Mouse (Mus musculus) layer of hippocampus, adult 18-20 months (tissue): ENCODE measurements around the gene Tprkb. TPM values are rescaled to one million over a fixed set of nuclear protein-coding genes. Genes with fewer than 3 reads are reported as not detected.
"Not testable (repeated sequence)": the region's sequence is repeated elsewhere in the genome, so short reads cannot be mapped to it uniquely, and the experiment has no call there.

Experiments
- DNase-seq, 2 experiments: peaks; one replicate each; pipeline ENCODE4 v3.0.0; 2022; ENCODE audit warnings: low spot score in 2 of 2
- long read RNA-seq: library from polyadenylated mRNA; stranded (forward); transcript quantifications from one replicate; pipeline ENCODE4 v2.0.0, GENCODE M21; 2021
- total RNA-seq, 2 experiments: library from RNA; stranded (reverse); gene quantifications; 2 replicates each; pipeline ENCODE4 v1.2.3; 2021

The Tprkb gene
- total RNA-seq, result 10 to 100 TPM; 81.6 to 98.0 TPM
- long read RNA-seq, transcript Tprkb-201 (6 exons, 2,103 nt), result major isoform, 19 of 52 reads
- long read RNA-seq, partial matches to known transcripts, result 1 of 52 reads
- long read RNA-seq, other reads (novel, unspliced or antisense), result 26 of 52 reads

GRCm38 (mm10) chr6:85911587-85911986 lies at the start of gene Tprkb:
TSS of gene Tprkb (plus strand) at chr6:85911865.
- no peak for DNase-seq

- DNase-seq, result no peak
Measured at GRCm38 (mm10) chr6:85862565-85862964, 49.1 kb upstream of the Tprkb start.

DNA sequence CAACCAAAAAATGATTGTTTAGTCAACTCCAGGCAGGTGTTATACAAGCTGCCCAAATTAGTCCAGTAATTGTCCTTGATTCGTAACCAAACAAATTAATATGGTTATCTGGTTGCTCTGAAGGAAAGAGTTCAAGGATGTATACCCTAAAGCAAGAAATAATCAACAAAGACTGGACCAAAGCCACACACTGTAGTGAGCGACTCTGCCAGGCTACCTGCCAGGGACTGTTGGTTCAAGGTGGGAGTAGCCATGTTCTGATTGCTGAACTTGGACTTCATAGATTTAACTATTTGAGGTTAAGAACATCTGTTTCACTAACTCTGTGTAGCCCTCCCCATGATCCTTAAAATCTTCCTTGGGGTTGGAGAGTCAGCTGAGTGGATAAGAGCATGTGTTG lies 48.5 kb upstream of the Tprkb start:
- DNase-seq, result no peak

DNA sequence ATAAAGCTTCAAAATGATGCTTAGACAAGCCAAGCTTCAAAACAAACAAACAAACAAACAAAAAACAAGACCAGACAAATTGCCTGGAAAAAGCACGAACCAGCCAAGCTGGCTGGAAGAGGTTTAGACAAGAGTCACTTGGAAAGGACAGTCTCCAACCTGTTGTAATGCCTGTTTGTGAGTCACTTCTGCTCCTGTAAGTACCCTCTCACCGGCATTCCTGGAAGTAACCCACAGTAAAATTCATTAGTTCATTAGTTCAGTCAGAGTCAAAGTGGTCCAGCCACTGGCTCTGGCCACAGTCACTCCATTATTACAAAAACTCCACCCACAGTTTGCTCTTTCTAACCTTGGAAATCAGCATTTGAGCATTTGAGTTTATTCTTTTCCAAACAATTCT lies 47.8 kb upstream of the Tprkb start:
- no peak for DNase-seq

GRCm38 (mm10) chr6:85864900-85865639 lies 46.6 kb upstream of the Tprkb start:
- peak in 1 of 2 experiments; percentile 40 for DNase-seq

DNA sequence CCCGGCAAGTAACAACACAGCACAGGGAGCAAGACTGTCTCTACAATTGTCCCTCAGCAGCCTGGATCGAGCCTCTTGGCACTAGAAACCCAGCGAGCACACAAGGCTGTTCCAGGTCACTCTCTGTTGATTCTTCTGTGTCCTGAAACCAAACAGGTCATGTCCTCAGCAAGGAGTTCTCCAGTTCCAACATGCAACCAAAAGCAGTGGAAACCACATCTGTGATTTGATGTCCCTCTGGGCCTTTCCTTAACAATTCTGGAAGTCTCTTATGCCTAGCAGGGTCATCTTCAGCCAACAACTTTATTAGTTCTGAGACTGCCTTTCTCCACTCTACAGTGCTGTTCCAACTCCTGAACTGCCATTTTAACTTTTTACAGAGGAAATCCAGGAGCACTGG lies 45.5 kb upstream of the Tprkb start:
- DNase-seq, result not testable (repeated sequence)

DNA sequence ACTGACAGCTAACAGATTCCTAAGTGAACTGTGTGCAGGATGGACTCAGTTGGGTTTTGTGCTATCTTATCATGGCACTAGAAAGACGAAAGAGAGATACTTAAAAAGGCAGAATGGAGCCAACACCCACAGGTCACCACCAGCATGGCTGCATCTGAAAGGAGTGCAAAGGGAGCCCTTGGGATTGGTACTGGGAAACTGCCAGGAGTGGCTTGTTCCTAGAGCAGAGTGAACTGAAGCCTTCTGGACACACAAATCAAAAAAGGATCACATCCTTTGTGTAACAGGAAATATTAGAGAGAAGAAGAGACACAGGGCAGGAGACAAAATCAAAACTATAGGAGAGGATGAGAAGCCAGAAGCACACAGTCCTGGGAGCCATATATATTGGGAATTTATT lies 44.7 kb upstream of the Tprkb start:
- not testable (repeated sequence) for DNase-seq

DNA sequence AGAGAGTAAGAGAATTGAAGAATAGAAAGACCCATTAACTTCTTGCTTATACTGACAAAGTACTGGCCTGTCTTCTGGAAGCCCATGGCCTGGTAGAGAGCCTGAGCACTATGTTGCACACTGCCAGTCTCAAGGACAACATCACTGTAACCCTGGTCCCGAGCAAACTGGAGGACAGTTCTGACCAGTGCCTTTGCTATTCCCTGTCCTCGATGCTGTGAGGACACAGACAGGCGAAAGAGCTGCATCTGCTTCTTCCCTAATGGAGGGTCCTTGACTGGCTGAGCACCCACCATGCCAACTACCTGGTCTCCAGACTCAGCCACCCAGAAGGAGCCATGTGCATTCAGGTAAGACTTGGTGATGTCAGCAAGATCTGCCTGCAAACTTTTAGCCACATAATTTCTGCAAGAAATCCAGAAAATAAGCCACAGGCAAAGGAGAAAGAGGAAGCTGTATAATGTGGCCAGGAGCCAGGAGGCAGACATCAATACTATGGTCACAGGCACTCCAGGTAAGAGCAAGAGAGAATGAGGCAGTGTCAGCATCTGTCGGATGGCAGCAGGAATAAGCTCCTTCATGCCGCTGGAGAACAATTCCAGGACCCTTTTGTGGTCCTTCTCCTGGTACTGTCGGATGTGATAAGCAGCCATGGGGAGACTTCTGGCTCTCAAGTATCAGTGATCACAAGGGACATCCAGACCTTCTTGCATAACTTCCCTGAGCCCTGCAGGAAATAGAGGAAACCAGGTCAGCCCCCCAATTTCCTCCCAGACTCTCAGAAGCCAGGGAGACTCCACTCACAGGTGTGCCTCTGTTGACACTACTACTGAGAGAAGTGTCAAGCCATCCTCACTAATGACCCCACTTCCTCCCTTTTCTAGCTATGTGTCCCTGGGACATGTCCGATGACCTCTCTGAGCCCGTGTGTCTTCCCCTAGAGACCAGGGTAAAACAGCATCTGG lies 43.7 kb upstream of the Tprkb start:
- no peak for DNase-seq

- DNase-seq, result not testable (repeated sequence)
Measured at GRCm38 (mm10) chr6:85869006-85869405, 42.7 kb upstream of the Tprkb start, which contains the start of gene Nat8f2. TSS of gene Nat8f2 (minus strand) at chr6:85869158.

GRCm38 (mm10) chr6:85883246-85883645 lies 28.4 kb upstream of the Tprkb start:
- not testable (repeated sequence) for DNase-seq

- DNase-seq, result no peak
Measured at GRCm38 (mm10) chr6:85884311-85884710, 27.4 kb upstream of the Tprkb start.

- DNase-seq, result no peak
Measured at GRCm38 (mm10) chr6:85888961-85889360, 22.7 kb upstream of the Tprkb start.

DNA sequence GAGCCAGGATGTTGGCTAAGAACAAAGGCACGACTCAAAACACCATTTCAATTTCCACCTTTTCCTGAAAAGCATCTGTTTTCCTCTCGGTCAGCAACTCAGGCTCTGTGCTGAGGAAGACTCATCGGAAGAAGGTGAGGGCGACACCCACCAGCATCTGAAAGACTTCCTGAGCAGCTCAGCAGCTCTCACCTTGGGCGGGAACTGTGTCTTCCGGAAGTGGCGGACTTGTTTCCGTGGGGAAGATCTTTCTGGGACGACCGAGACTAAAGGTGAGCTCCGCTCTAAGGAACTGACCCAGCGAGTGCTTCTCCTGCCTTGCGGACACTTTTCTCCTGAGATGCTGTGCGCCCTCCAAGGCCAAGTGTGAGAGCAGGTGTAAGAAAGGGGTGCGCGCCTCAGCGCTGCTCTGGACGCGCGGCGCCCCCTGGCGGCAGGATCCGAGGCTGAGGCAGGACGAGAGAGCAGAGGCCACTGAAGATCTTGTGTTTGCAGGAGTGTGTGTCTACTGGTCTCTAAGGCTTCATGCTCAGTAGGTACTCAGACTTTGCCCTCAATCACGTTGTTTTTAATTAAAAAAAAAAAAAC lies 16.5 kb upstream of the Tprkb start:
- peak in 1 of 2 experiments; percentile 38 for DNase-seq

DNA sequence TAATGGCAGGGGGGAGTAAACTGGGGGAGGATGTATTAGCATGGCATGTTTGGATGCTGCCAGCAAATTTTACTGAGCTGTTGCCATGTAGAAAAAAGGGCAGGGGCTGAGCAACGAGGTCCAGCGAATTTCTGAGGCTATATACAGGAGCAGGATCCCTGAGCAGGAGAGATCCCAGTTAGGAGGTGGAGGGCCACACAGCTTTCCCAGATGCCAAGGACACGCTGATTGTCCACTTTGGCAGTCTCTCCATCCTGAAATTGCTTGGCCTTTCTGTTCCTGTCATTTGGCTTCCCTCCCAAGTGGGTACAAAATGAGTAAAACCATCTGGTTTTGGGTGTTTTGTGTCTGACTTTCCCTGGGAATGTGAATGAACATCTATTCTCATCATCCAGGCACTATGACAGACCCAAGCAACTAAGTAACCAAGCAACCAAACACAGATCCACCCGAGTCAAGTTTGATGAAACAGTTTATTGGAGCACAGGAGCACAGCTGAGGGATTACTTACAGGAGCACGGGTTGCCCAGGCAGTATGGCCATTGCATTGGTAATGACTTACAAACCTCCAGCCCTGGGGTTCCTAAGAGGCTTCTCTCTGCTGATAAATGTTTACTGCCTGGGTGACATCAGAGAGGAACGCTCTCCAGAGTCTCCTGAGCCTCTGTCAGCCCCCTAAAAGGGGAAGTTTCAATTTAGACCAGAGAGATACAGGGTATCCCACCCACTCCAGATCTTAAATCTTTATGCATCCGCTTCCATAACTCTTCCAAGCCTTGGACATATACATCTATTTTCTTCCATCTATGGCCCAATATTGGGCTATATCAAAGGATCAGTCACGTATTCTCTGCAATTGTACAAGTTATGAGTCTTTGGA lies 12.8 kb upstream of the Tprkb start:
- peak in 1 of 2 experiments; percentile 42 for DNase-seq

DNA sequence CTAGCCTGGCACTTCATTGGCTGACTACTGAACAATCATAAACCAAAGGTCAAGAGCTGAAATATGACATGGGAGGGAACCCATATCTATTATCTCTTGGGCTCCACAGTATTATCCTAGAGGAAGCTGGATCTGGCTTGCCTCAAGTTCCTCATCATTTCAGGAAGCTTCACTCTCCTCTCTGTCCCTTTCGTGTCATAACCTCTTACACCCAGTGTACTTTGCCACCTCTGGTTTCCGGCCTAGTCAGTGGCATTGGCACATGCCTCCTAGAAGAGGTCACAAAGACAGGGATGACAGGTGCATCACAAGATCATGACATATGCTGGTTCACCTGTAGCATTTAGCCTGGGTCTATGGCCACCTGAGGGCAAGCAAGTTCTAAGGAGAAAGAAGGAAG lies 9.4 kb upstream of the Tprkb start:
- DNase-seq, result no peak

- peak; percentile 72 to 89 for DNase-seq
Measured at GRCm38 (mm10) chr6:85904642-85905061, 7.0 kb upstream of the Tprkb start, which contains the start of gene Nat8f4. TSS of gene Nat8f4 (minus strand) at chr6:85904884.

GRCm38 (mm10) chr6:85906911-85907351 lies 4.7 kb upstream of the Tprkb start:
- peak; percentile 69 to 77 for DNase-seq

GRCm38 (mm10) chr6:85908341-85908740 lies 3.3 kb upstream of the Tprkb start:
- no peak for DNase-seq

DNA sequence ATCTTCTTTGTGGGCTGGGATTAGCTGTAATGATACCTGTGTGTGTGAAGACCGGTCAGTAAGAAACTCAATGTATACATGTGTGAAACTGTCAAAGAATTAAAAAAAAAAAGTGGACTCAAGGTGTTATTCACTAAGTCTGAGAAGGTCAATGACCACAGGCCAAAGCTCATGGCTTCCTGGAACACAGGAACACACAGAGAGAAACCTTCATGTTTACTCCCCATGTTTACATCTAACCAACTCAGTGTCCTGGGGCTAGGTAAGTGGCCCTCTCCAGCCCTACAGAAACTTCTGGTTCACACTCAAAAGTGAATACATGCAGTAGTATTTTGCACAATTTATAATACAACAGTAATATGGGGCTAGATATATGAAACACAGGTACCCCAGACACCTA lies 2.0 kb upstream of the Tprkb start:
- no peak for DNase-seq

- no peak for DNase-seq
Measured at GRCm38 (mm10) chr6:85915141-85915538, 3.5 kb downstream of the Tprkb start.
